Mouse (Mus musculus): ENCODE measurements around the gene Mogs. TPM values are rescaled to one million over a fixed set of nuclear protein-coding genes. Genes with fewer than 3 reads are reported as not detected.

Mogs gene
- polyA plus RNA-seq, 1 experiment from 2014 or later = 17.6 TPM

GRCm38 (mm10) chr6:83077630-83078323 lies 37.5 kb upstream of the Mogs start, which contains the start of gene Pcgf1:
Gene Pcgf1 (plus strand): TSS chr6:83077869.
- Histone ChIP-seq H3K4me2 (peak within 1 kb of the TSS; percentile 99), H3K4me1 (replicated peaks) (peaks cover 13% of the 10 kb centered on the region), H3K4me3 (peak within 1 kb of the TSS; percentile 84), H3K27ac (peak within 1 kb of the TSS; percentile 86), H3K9me3 (replicated peaks) (no peaks in the 10 kb centered on the region), H3K36me3 (peaks cover 14% of the 10 kb centered on the region), H3K27me3 (peaks cover 56% of the 10 kb centered on the region), H3K9ac (peak within 1 kb of the TSS; percentile 83)
- 1% methylated on average over 54 of the region's 54 CpGs for WGBS
- ATAC-seq (replicated peaks; ENCODE audit: insufficient number of reproducible peaks, insufficient read depth, low FRiP score, low read depth) = peak; percentile 53

- Histone ChIP-seq H3K4me1 (replicated peaks) (peaks cover 13% of the 10 kb centered on the region), H3K4me2 (peak overlapping the region; percentile 99), H3K36me3 (peaks cover 14% of the 10 kb centered on the region), H3K4me3 (peak overlapping the region; percentile 84), H3K27ac (peak overlapping the region; percentile 86), H3K27me3 (peaks cover 58% of the 10 kb centered on the region), H3K9ac (peak overlapping the region; percentile 83), H3K9me3 (replicated peaks) (no peaks in the 10 kb centered on the region)
- peak; percentile 92 for ATAC-seq (replicated peaks; ENCODE audit: insufficient number of reproducible peaks, insufficient read depth, low FRiP score, low read depth)
- under 1% methylated on average over 46 of the region's 46 CpGs for WGBS
Observed at GRCm38 (mm10) chr6:83078324-83078858, 36.9 kb upstream of the Mogs start.

GRCm38 (mm10) chr6:83080210-83080609 lies 35.1 kb upstream of the Mogs start:
- H3K4me3 ChIP-seq = no peak overlapping the region
- H3K4me1 ChIP-seq (replicated peaks) = peaks cover 13% of the 10 kb centered on the region
- WGBS = 92% methylated on average over 5 of the region's 5 CpGs
- H3K9ac ChIP-seq = no peak overlapping the region
- no peak overlapping the region for H3K27ac ChIP-seq
- no peak for ATAC-seq (replicated peaks; ENCODE audit: insufficient number of reproducible peaks, insufficient read depth, low FRiP score, low read depth)
- H3K27me3 ChIP-seq = peaks cover 58% of the 10 kb centered on the region
- no peaks in the 10 kb centered on the region for H3K9me3 ChIP-seq (replicated peaks)
- H3K36me3 ChIP-seq = peaks cover 14% of the 10 kb centered on the region
- no peak overlapping the region for H3K4me2 ChIP-seq

- no peak for ATAC-seq (replicated peaks; ENCODE audit: insufficient number of reproducible peaks, insufficient read depth, low FRiP score, low read depth)
- Histone ChIP-seq H3K4me2 (no peak overlapping the region), H3K4me3 (no peak overlapping the region), H3K9me3 (replicated peaks) (no peaks in the 10 kb centered on the region), H3K27ac (no peak overlapping the region), H3K4me1 (replicated peaks) (peaks cover 29% of the 10 kb centered on the region), H3K9ac (no peak overlapping the region), H3K36me3 (peaks cover 14% of the 10 kb centered on the region), H3K27me3 (peaks cover 66% of the 10 kb centered on the region)
- 23% methylated on average over 5 of the region's 5 CpGs for WGBS
Observed at GRCm38 (mm10) chr6:83083497-83083896, 31.8 kb upstream of the Mogs start.

GRCm38 (mm10) chr6:83084477-83084876 lies 30.8 kb upstream of the Mogs start:
- 15% methylated on average over 6 of the region's 6 CpGs for WGBS
- Histone ChIP-seq H3K36me3 (peaks cover 14% of the 10 kb centered on the region), H3K9ac (no peak overlapping the region), H3K9me3 (replicated peaks) (no peaks in the 10 kb centered on the region), H3K4me3 (no peak overlapping the region), H3K4me1 (replicated peaks) (peaks cover 21% of the 10 kb centered on the region), H3K27me3 (peaks cover 74% of the 10 kb centered on the region), H3K27ac (no peak overlapping the region), H3K4me2 (no peak overlapping the region)
- ATAC-seq (replicated peaks; ENCODE audit: insufficient number of reproducible peaks, insufficient read depth, low FRiP score, low read depth) = no peak

GRCm38 (mm10) chr6:83086121-83087035 lies 28.9 kb upstream of the Mogs start, which contains the start of gene Lbx2:
Gene Lbx2 (plus strand): TSS chr6:83086367.
- peak within 1 kb of the TSS; percentile 67 for H3K4me2 ChIP-seq
- no peaks in the 10 kb centered on the region for H3K9me3 ChIP-seq (replicated peaks)
- peaks cover 20% of the 10 kb centered on the region for H3K4me1 ChIP-seq (replicated peaks)
- peak within 1 kb of the TSS; percentile 47; the same call in 1 of the 2 replicates for H3K9ac ChIP-seq
- peak within 1 kb of the TSS; percentile 45 for H3K4me3 ChIP-seq
- peaks cover 10% of the 10 kb centered on the region for H3K36me3 ChIP-seq
- 4% methylated on average over 42 of the region's 42 CpGs for WGBS
- no peak for ATAC-seq (replicated peaks; ENCODE audit: insufficient number of reproducible peaks, insufficient read depth, low FRiP score, low read depth)
- peaks cover 85% of the 10 kb centered on the region for H3K27me3 ChIP-seq
- no peak within 1 kb of the TSS for H3K27ac ChIP-seq

GRCm38 (mm10) chr6:83087205-83087925 lies 27.9 kb upstream of the Mogs start:
- Histone ChIP-seq H3K36me3 (peaks cover 2% of the 10 kb centered on the region), H3K9ac (peak overlapping the region; percentile 47), H3K4me2 (peak overlapping the region; percentile 67), H3K27me3 (peaks cover 79% of the 10 kb centered on the region), H3K4me3 (peak overlapping the region; percentile 45), H3K4me1 (replicated peaks) (peaks cover 20% of the 10 kb centered on the region), H3K27ac (no peak overlapping the region), H3K9me3 (replicated peaks) (no peaks in the 10 kb centered on the region)
- no peak for ATAC-seq (replicated peaks; ENCODE audit: insufficient number of reproducible peaks, insufficient read depth, low FRiP score, low read depth)
- 2% methylated on average over 47 of the region's 47 CpGs for WGBS

- Histone ChIP-seq H3K4me1 (replicated peaks) (peaks cover 20% of the 10 kb centered on the region), H3K9ac (no peak overlapping the region), H3K9me3 (replicated peaks) (no peaks in the 10 kb centered on the region), H3K27me3 (peaks cover 79% of the 10 kb centered on the region), H3K27ac (no peak overlapping the region), H3K4me2 (peak overlapping the region; percentile 67), H3K4me3 (peak overlapping the region; percentile 45), H3K36me3 (no peaks in the 10 kb centered on the region)
- no peak for ATAC-seq (replicated peaks; ENCODE audit: insufficient number of reproducible peaks, insufficient read depth, low FRiP score, low read depth)
- 14% methylated on average over 9 of the region's 9 CpGs for WGBS
Observed at GRCm38 (mm10) chr6:83087926-83088260, 27.4 kb upstream of the Mogs start.

GRCm38 (mm10) chr6:83092416-83093127 lies 22.7 kb upstream of the Mogs start:
- Histone ChIP-seq H3K27me3 (peaks cover 36% of the 10 kb centered on the region), H3K4me1 (replicated peaks) (peaks cover 5% of the 10 kb centered on the region), H3K36me3 (no peaks in the 10 kb centered on the region), H3K27ac (peak overlapping the region; percentile 40; the same call in 1 of the 2 replicates), H3K9me3 (replicated peaks) (no peaks in the 10 kb centered on the region), H3K4me2 (no peak overlapping the region), H3K9ac (no peak overlapping the region), H3K4me3 (no peak overlapping the region)
- 29% methylated on average over 6 of the region's 6 CpGs for WGBS
- ATAC-seq (replicated peaks; ENCODE audit: insufficient number of reproducible peaks, insufficient read depth, low FRiP score, low read depth) = peak; percentile 43; the same call in 1 of the 2 replicates

GRCm38 (mm10) chr6:83095968-83096367 lies 19.3 kb upstream of the Mogs start:
- no peaks in the 10 kb centered on the region for H3K36me3 ChIP-seq
- H3K27me3 ChIP-seq = peaks cover 18% of the 10 kb centered on the region
- no peak for ATAC-seq (replicated peaks; ENCODE audit: insufficient number of reproducible peaks, insufficient read depth, low FRiP score, low read depth)
- H3K9ac ChIP-seq = no peak overlapping the region
- 37% methylated on average over 6 of the region's 6 CpGs for WGBS
- H3K27ac ChIP-seq = no peak overlapping the region
- no peaks in the 10 kb centered on the region for H3K4me1 ChIP-seq (replicated peaks)
- no peaks in the 10 kb centered on the region for H3K9me3 ChIP-seq (replicated peaks)
- no peak overlapping the region for H3K4me2 ChIP-seq
- no peak overlapping the region for H3K4me3 ChIP-seq

Data from heart, embryonic 15.5 days (tissue).